Mouse (Mus musculus) 3T3-L1 (cell line): ENCODE measurements around the gene Ulk4.

Experiments used
- DNase-seq: peaks from one replicate; pipeline ENCODE4 v3.0.0-alpha.2; 2015; ENCODE audit warnings: low read depth, low spot score

Gene Ulk4

GRCm38 (mm10) chr9:120983849-120984248 is 293.1 kb downstream of the Ulk4 start:
- DNase-seq, result no peak

GRCm38 (mm10) chr9:120981777-120982176 is 295.2 kb downstream of the Ulk4 start:
- no peak for DNase-seq

- no peak for DNase-seq
Measured at GRCm38 (mm10) chr9:120976856-120977255, 300.1 kb downstream of the Ulk4 start.

GRCm38 (mm10) chr9:120976158-120976557 is 300.8 kb downstream of the Ulk4 start:
- DNase-seq, result peak; percentile 80

GRCm38 (mm10) chr9:120974209-120974608 is 302.8 kb downstream of the Ulk4 start:
- DNase-seq, result no peak

- DNase-seq, result peak; percentile 75
Measured at GRCm38 (mm10) chr9:120973026-120973515, 303.9 kb downstream of the Ulk4 start.

- DNase-seq, result no peak
Measured at GRCm38 (mm10) chr9:120965007-120965406, 312.0 kb downstream of the Ulk4 start.

GRCm38 (mm10) chr9:120964224-120964623 is 312.8 kb downstream of the Ulk4 start:
- no peak for DNase-seq

- DNase-seq, result no peak
Measured at GRCm38 (mm10) chr9:120963720-120964119, 313.3 kb downstream of the Ulk4 start.

GRCm38 (mm10) chr9:120963104-120963503 is 313.9 kb downstream of the Ulk4 start:
- no peak for DNase-seq

- peak; percentile 79 for DNase-seq
Measured at GRCm38 (mm10) chr9:120961969-120962700, 314.9 kb downstream of the Ulk4 start.

- no peak for DNase-seq
Measured at GRCm38 (mm10) chr9:120961466-120961865, 315.5 kb downstream of the Ulk4 start.

- peak; percentile 17 for DNase-seq
Measured at GRCm38 (mm10) chr9:120960611-120961010, 316.4 kb downstream of the Ulk4 start.

- no peak for DNase-seq
Measured at GRCm38 (mm10) chr9:120959225-120959624, 317.8 kb downstream of the Ulk4 start.

GRCm38 (mm10) chr9:120958560-120958959 is 318.4 kb downstream of the Ulk4 start:
- DNase-seq, result no peak

GRCm38 (mm10) chr9:120958051-120958450 is 318.9 kb downstream of the Ulk4 start:
- peak; percentile 71 for DNase-seq

- DNase-seq, result no peak
Measured at GRCm38 (mm10) chr9:120951947-120952346, 325.1 kb downstream of the Ulk4 start.

GRCm38 (mm10) chr9:120950761-120951160 is 326.2 kb downstream of the Ulk4 start:
- DNase-seq, result no peak

- DNase-seq, result no peak
Measured at GRCm38 (mm10) chr9:120948832-120949231, 328.2 kb downstream of the Ulk4 start.

GRCm38 (mm10) chr9:120946131-120946530 is 330.9 kb downstream of the Ulk4 start:
- DNase-seq, result no peak

GRCm38 (mm10) chr9:120944211-120944610 is 332.8 kb downstream of the Ulk4 start:
- no peak for DNase-seq

GRCm38 (mm10) chr9:120943757-120944156 is 333.2 kb downstream of the Ulk4 start:
- no peak for DNase-seq

GRCm38 (mm10) chr9:120940858-120941257 is 336.1 kb downstream of the Ulk4 start:
- no peak for DNase-seq
